Mouse (Mus musculus) brain, embryonic 18.5 days (tissue): Measurements from ENCODE around the gene Greb1.

Source experiments
- DNase-seq: peaks from one replicate; pipeline ENCODE4 v3.0.0-alpha.2; 2012; ENCODE audit warnings: low read depth, low spot score

Gene Greb1

GRCm38 (mm10) chr12:16805511-16805910 lies 4.8 kb upstream of the Greb1 start:
- peak; percentile 54 for DNase-seq

GRCm38 (mm10) chr12:16803956-16804430 lies 3.3 kb upstream of the Greb1 start:
- DNase-seq: no peak

GRCm38 (mm10) chr12:16803237-16803955 lies 2.7 kb upstream of the Greb1 start:
- DNase-seq: no peak

GRCm38 (mm10) chr12:16800959-16801315 lies 251 bp upstream of the Greb1 start:
- DNase-seq: no peak

GRCm38 (mm10) chr12:16799928-16800258 lies 793 bp downstream of the Greb1 start:
- no peak for DNase-seq

GRCm38 (mm10) chr12:16798894-16799293 lies 1.8 kb downstream of the Greb1 start:
- no peak for DNase-seq

- DNase-seq: no peak
Measured at GRCm38 (mm10) chr12:16795781-16796180, 4.9 kb downstream of the Greb1 start.

- no peak for DNase-seq
Measured at GRCm38 (mm10) chr12:16793371-16793770, 7.3 kb downstream of the Greb1 start.

GRCm38 (mm10) chr12:16790456-16790855 lies 10.2 kb downstream of the Greb1 start:
- DNase-seq: no peak

- DNase-seq: no peak
Measured at GRCm38 (mm10) chr12:16789756-16790155, 10.9 kb downstream of the Greb1 start.

- no peak for DNase-seq
Measured at GRCm38 (mm10) chr12:16789199-16789598, 11.5 kb downstream of the Greb1 start.

- DNase-seq: no peak
Measured at GRCm38 (mm10) chr12:16788600-16788999, 12.1 kb downstream of the Greb1 start.

GRCm38 (mm10) chr12:16781034-16781746 lies 19.5 kb downstream of the Greb1 start:
- no peak for DNase-seq

GRCm38 (mm10) chr12:16780320-16780719 lies 20.4 kb downstream of the Greb1 start:
- DNase-seq: no peak

GRCm38 (mm10) chr12:16779165-16779564 lies 21.5 kb downstream of the Greb1 start:
- DNase-seq: no peak

- DNase-seq: no peak
Measured at GRCm38 (mm10) chr12:16778523-16778922, 22.2 kb downstream of the Greb1 start.

GRCm38 (mm10) chr12:16775351-16775750 lies 25.3 kb downstream of the Greb1 start:
- DNase-seq: no peak

- no peak for DNase-seq
Measured at GRCm38 (mm10) chr12:16774605-16775004, 26.1 kb downstream of the Greb1 start.

GRCm38 (mm10) chr12:16769601-16770165 lies 31.0 kb downstream of the Greb1 start:
- DNase-seq: no peak

- DNase-seq: no peak
Measured at GRCm38 (mm10) chr12:16768711-16769110, 32.0 kb downstream of the Greb1 start.

- DNase-seq: no peak
Measured at GRCm38 (mm10) chr12:16768251-16768650, 32.4 kb downstream of the Greb1 start.

- DNase-seq: no peak
Measured at GRCm38 (mm10) chr12:16764776-16765445, 35.8 kb downstream of the Greb1 start.
